Mouse (Mus musculus): ENCODE measurements around the gene Tbc1d22a.

Gene Tbc1d22a

GRCm38 (mm10) chr15:86213753-86214548, at the start of gene Tbc1d22a:
Tbc1d22a (plus strand) TSS chr15:86214459.
- peak; percentile 95 to 97 for DNase-seq

- DNase-seq = no peak
Measured at GRCm38 (mm10) chr15:86164718-86165345, 49.4 kb upstream of the Tbc1d22a start.

- no peak for DNase-seq
Measured at GRCm38 (mm10) chr15:86165811-86166590, 48.3 kb upstream of the Tbc1d22a start.

- peak; percentile 80 to 82 for DNase-seq
Measured at GRCm38 (mm10) chr15:86167032-86167655, 47.1 kb upstream of the Tbc1d22a start.

GRCm38 (mm10) chr15:86167787-86168504, 46.3 kb upstream of the Tbc1d22a start:
- DNase-seq = peak in 1 of 2 experiments; percentile 35

- DNase-seq = no peak
Measured at GRCm38 (mm10) chr15:86168505-86168867, 45.8 kb upstream of the Tbc1d22a start.

- DNase-seq = no peak
Measured at GRCm38 (mm10) chr15:86168941-86169816, 45.1 kb upstream of the Tbc1d22a start.

- no peak for DNase-seq
Measured at GRCm38 (mm10) chr15:86169817-86170110, 44.5 kb upstream of the Tbc1d22a start.

- DNase-seq = no peak
Measured at GRCm38 (mm10) chr15:86171316-86171715, 42.9 kb upstream of the Tbc1d22a start.

- no peak for DNase-seq
Measured at GRCm38 (mm10) chr15:86172124-86172523, 42.1 kb upstream of the Tbc1d22a start.

GRCm38 (mm10) chr15:86172526-86172925, 41.7 kb upstream of the Tbc1d22a start:
- DNase-seq = no peak

- no peak for DNase-seq
Measured at GRCm38 (mm10) chr15:86173136-86173985, 40.9 kb upstream of the Tbc1d22a start.

GRCm38 (mm10) chr15:86175253-86176050, 38.8 kb upstream of the Tbc1d22a start:
- DNase-seq = no peak

- no peak for DNase-seq
Measured at GRCm38 (mm10) chr15:86176166-86176565, 38.1 kb upstream of the Tbc1d22a start.

GRCm38 (mm10) chr15:86176771-86177702, 37.2 kb upstream of the Tbc1d22a start:
- DNase-seq = peak; percentile 43 to 54

GRCm38 (mm10) chr15:86177703-86178251, 36.5 kb upstream of the Tbc1d22a start:
- DNase-seq = peak; percentile 87 to 89

- no peak for DNase-seq
Measured at GRCm38 (mm10) chr15:86178594-86178993, 35.7 kb upstream of the Tbc1d22a start.

- peak in 1 of 2 experiments; percentile 8 for DNase-seq
Measured at GRCm38 (mm10) chr15:86180427-86180826, 33.8 kb upstream of the Tbc1d22a start.
